Mouse (Mus musculus): ENCODE results near the gene Angpt4.

The Angpt4 gene

GRCm38 (mm10) chr2:151961284-151962196 lies 50.5 kb downstream of the Angpt4 start:
- DNase-seq (ENCODE audit: low spot score in 2 of 2): no peak

- peak in 1 of 2 experiments; percentile 58 for DNase-seq (ENCODE audit: low spot score in 2 of 2)
Observed at GRCm38 (mm10) chr2:151962474-151962873, 51.5 kb downstream of the Angpt4 start.

GRCm38 (mm10) chr2:151963319-151963718 lies 52.3 kb downstream of the Angpt4 start:
- DNase-seq (ENCODE audit: low spot score in 2 of 2): no peak

GRCm38 (mm10) chr2:151964052-151964451 lies 53.0 kb downstream of the Angpt4 start:
- no peak for DNase-seq (ENCODE audit: low spot score in 2 of 2)

GRCm38 (mm10) chr2:151967176-151967750 lies 56.3 kb downstream of the Angpt4 start:
- DNase-seq (ENCODE audit: low spot score in 2 of 2): peak in 1 of 2 experiments; percentile 60

- DNase-seq (ENCODE audit: low spot score in 2 of 2): no peak
Observed at GRCm38 (mm10) chr2:151967792-151968191, 56.8 kb downstream of the Angpt4 start.

- no peak for DNase-seq (ENCODE audit: low spot score in 2 of 2)
Observed at GRCm38 (mm10) chr2:151968451-151968850, 57.4 kb downstream of the Angpt4 start.

- DNase-seq (ENCODE audit: low spot score in 2 of 2): no peak
Observed at GRCm38 (mm10) chr2:151968986-151969385, 58.0 kb downstream of the Angpt4 start.

GRCm38 (mm10) chr2:151969396-151969795 lies 58.4 kb downstream of the Angpt4 start:
- no peak for DNase-seq (ENCODE audit: low spot score in 2 of 2)

GRCm38 (mm10) chr2:151970191-151971172 lies 59.5 kb downstream of the Angpt4 start:
- DNase-seq (ENCODE audit: low spot score in 2 of 2): peak in 1 of 2 experiments; percentile 74

- DNase-seq (ENCODE audit: low spot score in 2 of 2): no peak
Observed at GRCm38 (mm10) chr2:151971748-151972147, 60.7 kb downstream of the Angpt4 start.

- DNase-seq (ENCODE audit: low spot score in 2 of 2): peak in 1 of 2 experiments; percentile 41
Observed at GRCm38 (mm10) chr2:151972880-151973594, 62.0 kb downstream of the Angpt4 start.

GRCm38 (mm10) chr2:151973595-151974562 lies 62.9 kb downstream of the Angpt4 start:
- DNase-seq (ENCODE audit: low spot score in 2 of 2): no peak

- DNase-seq (ENCODE audit: low spot score in 2 of 2): no peak
Observed at GRCm38 (mm10) chr2:151975295-151975694, 64.3 kb downstream of the Angpt4 start.

GRCm38 (mm10) chr2:151976067-151976466 lies 65.1 kb downstream of the Angpt4 start:
- no peak for DNase-seq (ENCODE audit: low spot score in 2 of 2)

- DNase-seq (ENCODE audit: low spot score in 2 of 2): no peak
Observed at GRCm38 (mm10) chr2:151977689-151978440, 66.9 kb downstream of the Angpt4 start.

- no peak for DNase-seq (ENCODE audit: low spot score in 2 of 2)
Observed at GRCm38 (mm10) chr2:151978494-151978893, 67.5 kb downstream of the Angpt4 start.

GRCm38 (mm10) chr2:151979470-151980354 lies 68.7 kb downstream of the Angpt4 start, which contains the start of gene Fam110a:
Gene Fam110a, minus strand, starts transcription at chr2:151980219.
- DNase-seq (ENCODE audit: low spot score in 2 of 2): peak; percentile 80 to 93

All from cerebellum, postnatal 4 days (tissue).